ENCODE assay signal across 13 mouse cellular contexts in genomic region chr8:124571732-124572429, GRCm38 (mm10). TPM values are rescaled to one million over a fixed set of nuclear protein-coding genes. Genes with fewer than 3 reads are reported as not detected.
DNase-seq lines count a peak whose midpoint lies in the region; ATAC-seq lines count a peak whose summit lies in the region.
"Had no signal": no experiment of that assay in that cellular context is flagged by ENCODE, and none has a peak within 500 bp of the region (broad histone marks: within the 10 kb centered on the region; RNA-seq: fewer than 3 reads in every experiment).

No protein-coding gene starts in this region.

- H3K36me3 ChIP-seq in heart, embryonic 13.5 days: no peaks in the 10 kb centered on the region
- H3K36me3 ChIP-seq in forebrain, embryonic 14.5 days (ENCODE audit: control insufficient read depth, insufficient read depth, low read length): no peaks in the 10 kb centered on the region
- H3K36me3 ChIP-seq: limb, embryonic 13.5 days had no signal

- H3K4me1 ChIP-seq in heart, embryonic 13.5 days: peaks cover 43% of the 10 kb centered on the region
- H3K4me1 ChIP-seq in forebrain, embryonic 14.5 days (ENCODE audit: control insufficient read depth, insufficient read depth, low read length): no peaks in the 10 kb centered on the region

- no peak overlapping the region for H3K9ac ChIP-seq in heart, embryonic 13.5 days
- H3K9ac ChIP-seq in forebrain, embryonic 14.5 days (ENCODE audit: low read length): no peak overlapping the region
- H3K9ac ChIP-seq: limb, embryonic 13.5 days had no signal

- H3K4me3 ChIP-seq in heart, embryonic 13.5 days: no peak overlapping the region
- no peak overlapping the region for H3K4me3 ChIP-seq in forebrain, embryonic 14.5 days (ENCODE audit: low read depth, low read length)
- H3K4me3 ChIP-seq: heart, adult 2 months; limb, embryonic 13.5 days had no signal

- H3K27ac ChIP-seq in heart, embryonic 13.5 days (replicated peaks): peak overlapping the region; percentile 80
- no peak overlapping the region for H3K27ac ChIP-seq in forebrain, embryonic 14.5 days (ENCODE audit: low read depth, low read length)
- H3K27ac ChIP-seq: heart, adult 2 months; limb, embryonic 13.5 days had no signal

- ATAC-seq in heart, embryonic 13.5 days (ENCODE audit: extremely low read depth, insufficient number of reproducible peaks, low FRiP score, low TSS enrichment): peak; percentile 40; the same call in 1 of the 2 replicates
- no peak for ATAC-seq in forebrain, embryonic 14.5 days

- no peaks in the 10 kb centered on the region for H3K9me3 ChIP-seq in heart, embryonic 13.5 days
- H3K9me3 ChIP-seq in forebrain, embryonic 14.5 days (replicated peaks; ENCODE audit: control insufficient read depth, low read length): no peaks in the 10 kb centered on the region
- H3K9me3 ChIP-seq: limb, embryonic 13.5 days had no signal

- 51% methylated on average over 8 of the region's 8 CpGs for WGBS in heart, embryonic 13.5 days
- WGBS in large intestine, adult 2 months: 11% methylated on average over 8 of the region's 8 CpGs
- 73% methylated on average over 8 of the region's 8 CpGs for WGBS in forebrain, embryonic 14.5 days

- peak; percentile 12 for DNase-seq in embryo, embryonic 10 days (ENCODE audit: low spot score)
- DNase-seq in embryo, embryonic 9.5 days (ENCODE audit: extremely low spot score): no peak
- peak; percentile 70 for DNase-seq in 3T3-L1 (ENCODE audit: low read depth, low spot score)
- DNase-seq in large intestine, adult 2 months (ENCODE audit: low read depth, low spot score): peak; percentile 70
- no peak for DNase-seq in gastrocnemius, adult 18-20 months (ENCODE audit: low spot score)
- no peak for DNase-seq in forebrain, embryonic 14.5 days (ENCODE audit: low spot score)
- no peak for DNase-seq in retina, embryonic 14.5 days (ENCODE audit: low spot score)
- DNase-seq: thymus, adult 18-20 months had no signal

- H3K4me2 ChIP-seq in heart, embryonic 13.5 days: no peak overlapping the region
- H3K4me2 ChIP-seq in forebrain, embryonic 14.5 days (ENCODE audit: low read length): no peak overlapping the region
- H3K4me2 ChIP-seq: limb, embryonic 13.5 days had no signal

- 0 out of 2 replicates have a peak, but pooled peaks cover 4% of the 10 kb centered on the region for H3K27me3 ChIP-seq in heart, embryonic 13.5 days (replicated peaks)
- H3K27me3 ChIP-seq in forebrain, embryonic 14.5 days (replicated peaks; ENCODE audit: control insufficient read depth, insufficient read depth, low read length): no peaks in the 10 kb centered on the region
- H3K27me3 ChIP-seq: limb, embryonic 13.5 days had no signal

RNA-seq across cellular contexts. Expression of gene Agt, which starts 2.4 kb away (rescaled TPM):
- 0.88 and 2.8 TPM in 2 replicates for polyA plus RNA-seq in heart, embryonic 13.5 days (2015; fragmentation: Nextera tagmentation; extraction: Ambion mirVana)
- 17.9 and 25.2 TPM in 2 replicates for polyA plus RNA-seq in large intestine, adult 2 months (2012; rRNA removed)
- 10 to 100 TPM; 12.5 to 14.3 TPM for total RNA-seq in gastrocnemius, adult 18-20 months (2021)
- polyA plus RNA-seq in forebrain, embryonic 14.5 days (2014; fragmentation: Nextera tagmentation; extraction: Ambion mirVana): not detected in 2 replicates
- total RNA-seq: neutrophil, adult 5-6 weeks had no signal
- polyA plus RNA-seq: embryonic facial prominence, embryonic 11.5 days had no signal

RNA-seq across cellular contexts. Expression of gene Capn9, which starts 4.0 kb away (rescaled TPM):
- 0.08 and 0.69 TPM in 2 replicates for polyA plus RNA-seq in heart, embryonic 13.5 days (2015; fragmentation: Nextera tagmentation; extraction: Ambion mirVana)
- polyA plus RNA-seq in large intestine, adult 2 months (2012; rRNA removed): 13.4 and 27.5 TPM in 2 replicates
- not detected for total RNA-seq in gastrocnemius, adult 18-20 months (2021)
- 0.19 TPM in 1 of 2 replicates, not detected in the other for polyA plus RNA-seq in forebrain, embryonic 14.5 days (2014; fragmentation: Nextera tagmentation; extraction: Ambion mirVana)
- total RNA-seq: heart, adult 2 months; neutrophil, adult 5-6 weeks had no signal
- polyA plus RNA-seq: embryonic facial prominence, embryonic 11.5 days; heart, adult 2 months; limb, embryonic 13.5 days had no signal

RNA-seq across cellular contexts. Expression of gene Cog2, which starts 51.3 kb away (rescaled TPM):
- 20.5 and 20.7 TPM in 2 replicates for polyA plus RNA-seq in heart, embryonic 13.5 days (2015; fragmentation: Nextera tagmentation; extraction: Ambion mirVana)
- polyA plus RNA-seq in large intestine, adult 2 months (2012; rRNA removed): 17.5 and 24.4 TPM in 2 replicates
- 10 to 100 TPM; 18.2 to 20.3 TPM for total RNA-seq in gastrocnemius, adult 18-20 months (2021)
- 37.0 and 41.2 TPM in 2 replicates for polyA plus RNA-seq in forebrain, embryonic 14.5 days (2014; fragmentation: Nextera tagmentation; extraction: Ambion mirVana)

Comparison
In these comparisons a context has a peak if more than half of its experiments do, and no peak if none do; other contexts are left out.
1. DNase-seq: peak in embryo, embryonic 10 days (single experiment), 3T3-L1 (single experiment) and large intestine, adult 2 months (single experiment); none in embryo, embryonic 9.5 days (single experiment), gastrocnemius, adult 18-20 months (single experiment), forebrain, embryonic 14.5 days (single experiment) and retina, embryonic 14.5 days (single experiment).